In genomic region chr3:99234319-99234869, GRCm38 (mm10) we compare ENCODE assay signal across 8 mouse cellular contexts. TPM values are rescaled to one million over a fixed set of nuclear protein-coding genes. Genes with fewer than 3 reads are reported as not detected.
DNase-seq lines count a peak whose midpoint lies in the region; ATAC-seq lines count a peak whose summit lies in the region.

No protein-coding gene starts in this region.

- peaks cover 6% of the 10 kb centered on the region for H3K4me1 ChIP-seq in heart, embryonic 11.5 days (ENCODE audit: control insufficient read depth, insufficient read depth, low read length)
- H3K4me1 ChIP-seq in embryonic facial prominence, embryonic 10.5 days: peaks cover 21% of the 10 kb centered on the region
- H3K4me1 ChIP-seq in midbrain, embryonic 16.5 days (ENCODE audit: control insufficient read depth, insufficient read depth, low read length): no peaks in the 10 kb centered on the region

- H3K36me3 ChIP-seq in heart, embryonic 11.5 days (ENCODE audit: control insufficient read depth, insufficient read depth, low read length): no peaks in the 10 kb centered on the region
- H3K36me3 ChIP-seq in embryonic facial prominence, embryonic 10.5 days (replicated peaks): no peaks in the 10 kb centered on the region
- H3K36me3 ChIP-seq in midbrain, embryonic 16.5 days (ENCODE audit: control insufficient read depth, insufficient read depth, low read length): no peaks in the 10 kb centered on the region

- H3K27ac ChIP-seq in heart, embryonic 11.5 days (ENCODE audit: low read depth, low read length): no peak overlapping the region
- H3K27ac ChIP-seq in embryonic facial prominence, embryonic 10.5 days (replicated peaks): no peak overlapping the region
- H3K27ac ChIP-seq in midbrain, embryonic 16.5 days (ENCODE audit: low read length): no peak overlapping the region

- no peak for ATAC-seq in heart, embryonic 11.5 days (replicated peaks; ENCODE audit: insufficient number of reproducible peaks, low FRiP score, low TSS enrichment)
- peak; percentile 14 for ATAC-seq in inflammation-experienced regulatory T-cells, adult 6 months
- 0 out of 2 replicates have a peak, but pooled peaks have one; percentile 36 for ATAC-seq in midbrain, embryonic 16.5 days

- DNase-seq in heart, adult 11 months: no peak
- DNase-seq in embryonic facial prominence, embryonic 10.5 days (ENCODE audit: low spot score): peak; percentile 52
- no peak for DNase-seq in spleen, adult 18-20 months
- DNase-seq in thymus, adult 18-20 months: no peak
- no peak for DNase-seq in Muller cell, postnatal 12 days (ENCODE audit: inconsistent ontology term)

- H3K9ac ChIP-seq in heart, embryonic 11.5 days (ENCODE audit: low read depth, low read length): 0 out of 2 replicates have a peak overlapping the region, but pooled peaks have one; percentile 11
- H3K9ac ChIP-seq in midbrain, embryonic 16.5 days (ENCODE audit: low read depth, low read length): no peak overlapping the region

- H3K4me2 ChIP-seq in heart, embryonic 11.5 days: peak overlapping the region; percentile 60
- peak overlapping the region; percentile 15; the same call in 1 of the 2 replicates for H3K4me2 ChIP-seq in midbrain, embryonic 16.5 days (ENCODE audit: low read length)

- H3K27me3 ChIP-seq in heart, embryonic 11.5 days (ENCODE audit: control insufficient read depth, insufficient read depth, low read length): peaks cover 43% of the 10 kb centered on the region
- peaks cover 79% of the 10 kb centered on the region for H3K27me3 ChIP-seq in embryonic facial prominence, embryonic 10.5 days (replicated peaks; ENCODE audit: low read depth, poor library complexity, severe bottlenecking)
- H3K27me3 ChIP-seq in midbrain, embryonic 16.5 days (ENCODE audit: control insufficient read depth, insufficient read depth, low read depth, low read length): peaks cover 61% of the 10 kb centered on the region

- peak overlapping the region; percentile 35 for H3K4me3 ChIP-seq in heart, embryonic 11.5 days (ENCODE audit: low read depth, low read length)
- peak overlapping the region; percentile 41 for H3K4me3 ChIP-seq in embryonic facial prominence, embryonic 10.5 days
- H3K4me3 ChIP-seq in midbrain, embryonic 16.5 days (ENCODE audit: low read depth, low read length): 0 out of 2 replicates have a peak overlapping the region, but pooled peaks have one; percentile 1

- 4% methylated on average over 17 of the region's 17 CpGs for WGBS in heart, embryonic 11.5 days (ENCODE audit: insufficient replicate concordance)
- 3% methylated on average over 17 of the region's 17 CpGs for WGBS in embryonic facial prominence, embryonic 10.5 days
- WGBS in midbrain, embryonic 16.5 days: 4% methylated on average over 17 of the region's 17 CpGs

- no peaks in the 10 kb centered on the region for H3K9me3 ChIP-seq in heart, embryonic 11.5 days (replicated peaks; ENCODE audit: control insufficient read depth, low read length)
- H3K9me3 ChIP-seq in embryonic facial prominence, embryonic 10.5 days: no peaks in the 10 kb centered on the region
- H3K9me3 ChIP-seq in midbrain, embryonic 16.5 days (replicated peaks; ENCODE audit: control insufficient read depth, low read length, poor library complexity, severe bottlenecking): no peaks in the 10 kb centered on the region

RNA-seq across cellular contexts. Expression of gene Tbx15, which starts 5.8 kb away (rescaled TPM):
- polyA plus RNA-seq in heart, embryonic 11.5 days (2014; fragmentation: Nextera tagmentation; extraction: Ambion mirVana): 0.21 and 0.40 TPM in 2 replicates
- 1.6 and 2.5 TPM in 2 replicates for polyA plus RNA-seq in embryonic facial prominence, embryonic 10.5 days (2016; fragmentation: Nextera tagmentation; extraction: Ambion mirVana)
- not detected for polyA plus RNA-seq in inflammation-experienced regulatory T-cells, adult 6 months (2017; shearing (Covaris generic))
- polyA plus RNA-seq in midbrain, embryonic 16.5 days (2015; fragmentation: Nextera tagmentation; extraction: Ambion mirVana): 0.45 and 0.68 TPM in 2 replicates
